Mouse (Mus musculus): Measurements from ENCODE around the gene Kdelc1. TPM values are rescaled to one million over a fixed set of nuclear protein-coding genes. Genes with fewer than 3 reads are reported as not detected.
A peak's percentile ranks its signal among the peaks of the same experiment; 100 is the strongest.

Gene Kdelc1
- 63.6 and 72.6 TPM in 2 replicates for polyA plus RNA-seq (2014; fragmentation: Nextera tagmentation; extraction: Ambion mirVana)

GRCm38 (mm10) chr1:44118239-44119054 is at the start of gene Kdelc1, which contains the start of gene Bivm:
Gene Kdelc1 (minus strand): TSS chr1:44118808.
Gene Bivm (plus strand): TSS chr1:44118957.
- Histone ChIP-seq H3K27ac (replicated peaks; ENCODE audit: low read depth, low read length) (peak within 1 kb of the TSS; percentile 95), H3K4me3 (ENCODE audit: low read depth, low read length) (peak within 1 kb of the TSS; percentile 72), H3K4me2 (ENCODE audit: low read depth, low read length) (peak within 1 kb of the TSS; percentile 85), H3K36me3 (ENCODE audit: control insufficient read depth, insufficient read depth, low read length) (peaks cover 29% of the 10 kb centered on the region), H3K4me1 (ENCODE audit: control insufficient read depth, insufficient read depth, low read length) (peaks cover 10% of the 10 kb centered on the region), H3K9ac (ENCODE audit: low read depth, low read length) (peak within 1 kb of the TSS; percentile 84), H3K9me3 (ENCODE audit: control insufficient read depth, low read length) (no peaks in the 10 kb centered on the region), H3K27me3 (replicated peaks; ENCODE audit: control insufficient read depth, insufficient read depth, low read length) (no peaks in the 10 kb centered on the region)
- under 1% methylated on average over 39 of the region's 39 CpGs for WGBS
- ATAC-seq (ENCODE audit: low read depth) (peak; percentile 98), DNase-seq (ENCODE audit: low spot score) (peak; percentile 99)

GRCm38 (mm10) chr1:44167859-44168383 is 49.3 kb upstream of the Kdelc1 start:
- WGBS, result 98% methylated on average over 3 of the region's 3 CpGs
- peaks cover 18% of the 10 kb centered on the region for H3K9me3 ChIP-seq (ENCODE audit: control insufficient read depth, low read length)
- no peaks in the 10 kb centered on the region for H3K27me3 ChIP-seq (replicated peaks; ENCODE audit: control insufficient read depth, insufficient read depth, low read length)
- H3K36me3 ChIP-seq (ENCODE audit: control insufficient read depth, insufficient read depth, low read length), result peaks cover 86% of the 10 kb centered on the region
- H3K4me1 ChIP-seq (ENCODE audit: control insufficient read depth, insufficient read depth, low read length), result no peaks in the 10 kb centered on the region
- H3K4me3 ChIP-seq (ENCODE audit: low read depth, low read length), result no peak overlapping the region
- no peak overlapping the region for H3K9ac ChIP-seq (ENCODE audit: low read depth, low read length)
- H3K4me2 ChIP-seq (ENCODE audit: low read depth, low read length), result no peak overlapping the region
- ATAC-seq (ENCODE audit: low read depth), result no peak
- DNase-seq (ENCODE audit: low spot score), result no peak
- H3K27ac ChIP-seq (replicated peaks; ENCODE audit: low read depth, low read length), result no peak overlapping the region

GRCm38 (mm10) chr1:44162389-44162788 is 43.8 kb upstream of the Kdelc1 start:
- Histone ChIP-seq H3K27me3 (replicated peaks; ENCODE audit: control insufficient read depth, insufficient read depth, low read length) (no peaks in the 10 kb centered on the region), H3K27ac (replicated peaks; ENCODE audit: low read depth, low read length) (no peak overlapping the region), H3K9ac (ENCODE audit: low read depth, low read length) (no peak overlapping the region), H3K36me3 (ENCODE audit: control insufficient read depth, insufficient read depth, low read length) (peaks cover 93% of the 10 kb centered on the region), H3K4me2 (ENCODE audit: low read depth, low read length) (no peak overlapping the region), H3K9me3 (ENCODE audit: control insufficient read depth, low read length) (no peaks in the 10 kb centered on the region), H3K4me3 (ENCODE audit: low read depth, low read length) (no peak overlapping the region), H3K4me1 (ENCODE audit: control insufficient read depth, insufficient read depth, low read length) (no peaks in the 10 kb centered on the region)
- ATAC-seq (ENCODE audit: low read depth) (no peak), DNase-seq (ENCODE audit: low spot score) (no peak)
- WGBS, result 94% methylated on average over 5 of the region's 5 CpGs

GRCm38 (mm10) chr1:44161818-44162217 is 43.2 kb upstream of the Kdelc1 start:
- WGBS, result 90% methylated on average over 6 of the region's 6 CpGs
- ATAC-seq (ENCODE audit: low read depth), result no peak
- peaks cover 92% of the 10 kb centered on the region for H3K36me3 ChIP-seq (ENCODE audit: control insufficient read depth, insufficient read depth, low read length)

GRCm38 (mm10) chr1:44158317-44158716 is 39.7 kb upstream of the Kdelc1 start:
- ATAC-seq (ENCODE audit: low read depth) (no peak), DNase-seq (ENCODE audit: low spot score) (no peak)
- WGBS, result 95% methylated on average over 6 of the region's 6 CpGs
- H3K36me3 ChIP-seq (ENCODE audit: control insufficient read depth, insufficient read depth, low read length), result peaks cover 61% of the 10 kb centered on the region
- no peak overlapping the region for H3K27ac ChIP-seq (replicated peaks; ENCODE audit: low read depth, low read length)
- H3K9ac ChIP-seq (ENCODE audit: low read depth, low read length), result no peak overlapping the region
- H3K9me3 ChIP-seq (ENCODE audit: control insufficient read depth, low read length), result no peaks in the 10 kb centered on the region
- H3K4me2 ChIP-seq (ENCODE audit: low read depth, low read length), result no peak overlapping the region
- H3K27me3 ChIP-seq (replicated peaks; ENCODE audit: control insufficient read depth, insufficient read depth, low read length), result no peaks in the 10 kb centered on the region
- H3K4me1 ChIP-seq (ENCODE audit: control insufficient read depth, insufficient read depth, low read length), result no peaks in the 10 kb centered on the region
- H3K4me3 ChIP-seq (ENCODE audit: low read depth, low read length), result no peak overlapping the region

More at GRCm38 (mm10) chr1:44161818-44162217, 43.2 kb upstream of the Kdelc1 start:
- Histone ChIP-seq H3K4me2 (ENCODE audit: low read depth, low read length) (no peak overlapping the region), H3K27me3 (replicated peaks; ENCODE audit: control insufficient read depth, insufficient read depth, low read length) (no peaks in the 10 kb centered on the region), H3K4me1 (ENCODE audit: control insufficient read depth, insufficient read depth, low read length) (no peaks in the 10 kb centered on the region), H3K27ac (replicated peaks; ENCODE audit: low read depth, low read length) (no peak overlapping the region), H3K9me3 (ENCODE audit: control insufficient read depth, low read length) (no peaks in the 10 kb centered on the region), H3K9ac (ENCODE audit: low read depth, low read length) (no peak overlapping the region), H3K4me3 (ENCODE audit: low read depth, low read length) (no peak overlapping the region)
- no peak for DNase-seq (ENCODE audit: low spot score)

- H3K4me3 ChIP-seq (ENCODE audit: low read depth, low read length), result no peak overlapping the region
- peaks cover 33% of the 10 kb centered on the region for H3K36me3 ChIP-seq (ENCODE audit: control insufficient read depth, insufficient read depth, low read length)
- no peak overlapping the region for H3K9ac ChIP-seq (ENCODE audit: low read depth, low read length)
- no peaks in the 10 kb centered on the region for H3K9me3 ChIP-seq (ENCODE audit: control insufficient read depth, low read length)
- WGBS, result 95% methylated on average over 4 of the region's 4 CpGs
- H3K4me1 ChIP-seq (ENCODE audit: control insufficient read depth, insufficient read depth, low read length), result no peaks in the 10 kb centered on the region
- no peak overlapping the region for H3K27ac ChIP-seq (replicated peaks; ENCODE audit: low read depth, low read length)
- DNase-seq (ENCODE audit: low spot score), result peak; percentile 30
- no peaks in the 10 kb centered on the region for H3K27me3 ChIP-seq (replicated peaks; ENCODE audit: control insufficient read depth, insufficient read depth, low read length)
- ATAC-seq (ENCODE audit: low read depth), result no peak
- H3K4me2 ChIP-seq (ENCODE audit: low read depth, low read length), result no peak overlapping the region
Observed at GRCm38 (mm10) chr1:44155287-44155686, 36.7 kb upstream of the Kdelc1 start.

- H3K4me1 ChIP-seq (ENCODE audit: control insufficient read depth, insufficient read depth, low read length), result peaks cover 7% of the 10 kb centered on the region; the same call in 1 of the 2 replicates
- peak overlapping the region; percentile 99 for H3K27ac ChIP-seq (replicated peaks; ENCODE audit: low read depth, low read length)
- H3K4me2 ChIP-seq (ENCODE audit: low read depth, low read length), result peak overlapping the region; percentile 66
- 29% methylated on average over 6 of the region's 6 CpGs for WGBS
- H3K36me3 ChIP-seq (ENCODE audit: control insufficient read depth, insufficient read depth, low read length), result no peaks in the 10 kb centered on the region
- DNase-seq (ENCODE audit: low spot score), result no peak
- no peaks in the 10 kb centered on the region for H3K27me3 ChIP-seq (replicated peaks; ENCODE audit: control insufficient read depth, insufficient read depth, low read length)
- no peak for ATAC-seq (ENCODE audit: low read depth)
- peak overlapping the region; percentile 96 for H3K4me3 ChIP-seq (ENCODE audit: low read depth, low read length)
- H3K9me3 ChIP-seq (ENCODE audit: control insufficient read depth, low read length), result no peaks in the 10 kb centered on the region
- H3K9ac ChIP-seq (ENCODE audit: low read depth, low read length), result peak overlapping the region; percentile 96
Observed at GRCm38 (mm10) chr1:44148706-44149105, 30.1 kb upstream of the Kdelc1 start.

GRCm38 (mm10) chr1:44147563-44148381 is 29.2 kb upstream of the Kdelc1 start, which contains the start of gene Ercc5:
Gene Ercc5 (plus strand): TSS chr1:44147744.
- H3K4me3 ChIP-seq (ENCODE audit: low read depth, low read length), result peak within 1 kb of the TSS; percentile 96
- H3K9ac ChIP-seq (ENCODE audit: low read depth, low read length), result peak within 1 kb of the TSS; percentile 96
- DNase-seq (ENCODE audit: low spot score) (peak; percentile 97), ATAC-seq (ENCODE audit: low read depth) (peak; percentile 98)
- H3K36me3 ChIP-seq (ENCODE audit: control insufficient read depth, insufficient read depth, low read length), result peaks cover 9% of the 10 kb centered on the region
- peak within 1 kb of the TSS; percentile 66 for H3K4me2 ChIP-seq (ENCODE audit: low read depth, low read length)
- under 1% methylated on average over 57 of the region's 66 CpGs for WGBS
- no peaks in the 10 kb centered on the region for H3K27me3 ChIP-seq (replicated peaks; ENCODE audit: control insufficient read depth, insufficient read depth, low read length)
- H3K4me1 ChIP-seq (ENCODE audit: control insufficient read depth, insufficient read depth, low read length), result peaks cover 7% of the 10 kb centered on the region; the same call in 1 of the 2 replicates
- peak within 1 kb of the TSS; percentile 99 for H3K27ac ChIP-seq (replicated peaks; ENCODE audit: low read depth, low read length)
- H3K9me3 ChIP-seq (ENCODE audit: control insufficient read depth, low read length), result no peaks in the 10 kb centered on the region
